Mouse (Mus musculus) C2C12 (cell line): ENCODE measurements at regions not wholly inside any gene's neighbourhood (a gene's known extent, or its start where the extent isn't known, plus 50 kb on each side); places are given as distances from the start of the nearest gene placed in this dataset.

ENCODE experiments used
- CTCF ChIP-seq: IDR thresholded peaks from one replicate; pipeline ENCODE4 v1.5.1; 2011; ENCODE audit not compliant: control insufficient read depth, insufficient read depth, insufficient read length
- MYOD1 ChIP-seq: IDR thresholded peaks from one replicate; pipeline ENCODE4 v1.6.1; 2011; ENCODE audit warnings: low read depth; ENCODE audit not compliant: control insufficient read depth, insufficient read length
- MYOG ChIP-seq: IDR thresholded peaks from one replicate; pipeline ENCODE4 v1.6.1; 2011; ENCODE audit not compliant: control insufficient read depth, insufficient read length; ENCODE audit errors: extremely low read depth

GRCm38 (mm10) chr1:60627367-60627766 is 60.5 kb upstream of the Raph1 start:
- TF ChIP-seq CTCF = no peak
- TF ChIP-seq MYOG = no peak
- TF ChIP-seq MYOD1 = no peak
